Mouse (Mus musculus): ENCODE data around the gene Rab31. TPM values are rescaled to one million over a fixed set of nuclear protein-coding genes. Genes with fewer than 3 reads are reported as not detected.

Gene Rab31
- 10 to 100 TPM; 50.2 to 51.1 TPM for total RNA-seq (2021)
- long read RNA-seq, experiment 1, transcript Rab31-201 (7 exons, 3,473 nt): major isoform, 53 of 88 reads
- long read RNA-seq, experiment 1, partial matches to known transcripts: 2 of 88 reads
- long read RNA-seq, experiment 1, other reads (novel, unspliced or antisense): 33 of 88 reads
- long read RNA-seq, experiment 2, transcript Rab31-201 (7 exons, 3,473 nt): major isoform, 29 of 44 reads
- long read RNA-seq, experiment 2, partial matches to known transcripts: 0 of 44 reads
- long read RNA-seq, experiment 2, other reads (novel, unspliced or antisense): 15 of 44 reads

DNA sequence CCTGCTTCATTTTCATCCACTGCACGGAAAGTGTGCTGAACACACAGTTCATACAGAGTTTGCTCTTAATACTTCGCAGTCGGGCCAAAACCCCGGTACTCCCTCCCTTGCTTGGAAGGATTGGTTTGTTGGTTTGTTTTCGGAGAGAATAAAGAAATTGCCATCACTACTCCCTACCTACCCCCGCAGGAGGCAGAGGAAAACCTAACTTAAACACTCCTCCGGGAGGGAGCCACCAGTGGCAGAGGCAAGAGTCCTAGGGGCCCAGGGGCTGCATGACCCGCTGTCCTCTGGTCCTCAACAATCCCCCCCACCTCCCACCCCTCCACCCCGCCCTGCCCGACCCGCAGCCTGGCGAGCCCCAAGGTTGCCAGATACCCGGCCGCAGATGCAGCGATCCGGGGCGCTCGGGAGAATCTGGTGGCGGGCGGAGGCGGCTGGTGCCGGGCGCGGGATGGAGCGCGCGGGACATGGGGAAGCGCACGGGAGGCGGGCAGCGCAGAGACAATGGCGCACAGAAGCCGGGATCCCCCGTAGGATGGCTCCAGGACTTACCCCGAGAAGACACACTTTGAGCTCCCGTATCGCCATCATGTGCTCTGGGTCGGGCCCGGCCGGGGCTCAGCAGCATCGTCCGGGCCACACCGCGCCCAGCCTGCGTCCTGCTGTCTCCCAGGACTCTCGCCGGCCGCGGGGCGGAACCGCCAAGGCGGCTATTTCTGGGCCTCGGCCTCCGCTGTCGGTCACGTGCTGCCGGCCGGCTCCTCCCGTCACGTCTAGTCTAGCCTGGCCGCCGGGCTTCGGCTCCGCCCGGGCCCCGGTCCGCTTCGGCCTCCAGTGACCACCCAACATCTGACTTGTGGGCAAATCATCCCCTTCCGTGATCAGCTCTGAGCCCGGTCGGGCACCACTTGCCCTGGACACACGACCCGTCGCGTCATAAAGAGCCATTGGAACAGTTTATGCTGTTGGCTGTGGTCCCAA lies at the start of gene Rab31:
Gene Rab31, minus strand, starts transcription at position 802 of the 984 bp plus-strand sequence.
- peak; percentile 77 to 86 for DNase-seq (ENCODE audit: low spot score in 2 of 2)

DNA sequence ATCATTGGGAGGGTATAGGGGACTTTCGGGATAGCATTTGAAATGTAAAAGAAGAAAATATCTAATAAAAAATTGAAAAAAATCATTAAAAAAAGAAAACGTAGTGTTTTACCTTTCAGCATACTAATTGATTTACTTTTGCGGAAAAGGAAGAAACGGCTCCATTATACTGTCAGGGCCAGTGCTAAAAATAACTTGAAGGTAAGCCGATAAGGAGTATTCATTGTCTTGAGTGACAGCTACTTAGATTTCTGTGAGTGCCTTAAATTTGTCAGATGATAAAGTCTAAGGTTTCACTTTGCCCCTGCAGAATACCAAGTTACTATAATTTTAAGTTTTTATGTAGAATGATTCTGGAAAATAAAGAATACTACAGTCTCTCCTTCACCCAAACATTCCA lies 47.6 kb upstream of the Rab31 start:
- no peak for DNase-seq (ENCODE audit: low spot score in 2 of 2)

GRCm38 (mm10) chr17:65813763-65814162 lies 41.2 kb upstream of the Rab31 start:
- DNase-seq (ENCODE audit: low spot score in 2 of 2): no peak

DNA sequence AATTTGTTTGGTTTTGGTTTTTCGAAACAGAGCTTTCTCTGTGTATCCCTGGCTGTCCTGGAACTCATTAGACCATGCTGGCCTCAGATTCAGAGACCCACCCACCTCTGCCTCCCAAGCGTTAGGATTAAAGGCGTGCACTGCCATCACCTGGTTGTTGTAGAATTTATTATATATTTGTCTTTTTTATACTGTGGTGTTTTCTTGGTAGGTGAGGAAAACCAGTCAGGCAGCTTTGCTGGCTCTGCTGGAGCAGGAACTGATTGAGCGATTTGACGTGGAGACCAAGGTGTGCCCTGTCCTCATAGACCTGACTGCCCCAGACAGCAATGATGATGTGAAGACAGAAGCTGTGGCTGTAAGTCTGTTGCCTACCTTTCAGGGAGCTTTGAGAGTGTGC lies 38.5 kb upstream of the Rab31 start:
- DNase-seq (ENCODE audit: low spot score in 2 of 2): no peak

DNA sequence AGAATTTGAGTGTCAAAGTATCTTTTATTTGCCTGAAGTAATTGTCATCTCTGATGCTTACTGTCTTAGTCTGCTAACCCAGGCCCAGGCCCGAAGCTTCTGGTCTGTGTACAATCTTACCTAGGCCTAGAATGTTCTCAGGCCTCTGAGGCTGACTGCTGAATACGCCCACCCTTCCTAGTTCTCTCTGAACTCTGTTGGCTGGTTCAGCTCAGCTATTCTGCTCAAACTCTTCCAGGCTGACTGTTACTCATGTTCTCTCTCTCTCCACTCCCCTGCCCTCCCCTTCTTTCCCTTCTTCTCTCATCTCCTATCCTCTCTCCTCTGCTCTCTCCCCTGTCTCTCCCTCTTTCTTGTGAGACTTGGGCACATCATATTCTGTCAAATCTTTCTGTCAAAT lies 33.9 kb upstream of the Rab31 start:
- no peak for DNase-seq (ENCODE audit: low spot score in 2 of 2)

DNA sequence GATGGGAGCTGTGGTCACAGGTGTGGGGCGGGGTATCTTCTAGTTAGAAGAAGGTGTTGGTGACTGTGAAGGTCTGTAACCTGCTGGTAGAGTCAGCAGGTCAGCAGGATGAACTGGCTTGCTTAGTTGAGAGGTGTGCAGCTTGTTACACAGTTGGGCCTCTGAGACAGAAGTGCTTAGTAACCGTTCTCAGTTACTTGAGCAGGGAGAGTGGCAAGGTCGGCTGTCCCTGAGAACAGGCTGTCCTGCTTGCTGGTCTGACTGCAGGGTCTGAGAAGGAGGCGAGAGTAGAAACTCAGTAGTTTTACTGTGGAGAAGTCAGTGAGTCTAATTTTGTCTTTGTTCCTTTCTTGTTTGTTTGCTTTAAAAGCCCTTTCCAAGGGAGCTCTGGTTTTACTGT lies 33.4 kb upstream of the Rab31 start:
- no peak for DNase-seq (ENCODE audit: low spot score in 2 of 2)

DNA sequence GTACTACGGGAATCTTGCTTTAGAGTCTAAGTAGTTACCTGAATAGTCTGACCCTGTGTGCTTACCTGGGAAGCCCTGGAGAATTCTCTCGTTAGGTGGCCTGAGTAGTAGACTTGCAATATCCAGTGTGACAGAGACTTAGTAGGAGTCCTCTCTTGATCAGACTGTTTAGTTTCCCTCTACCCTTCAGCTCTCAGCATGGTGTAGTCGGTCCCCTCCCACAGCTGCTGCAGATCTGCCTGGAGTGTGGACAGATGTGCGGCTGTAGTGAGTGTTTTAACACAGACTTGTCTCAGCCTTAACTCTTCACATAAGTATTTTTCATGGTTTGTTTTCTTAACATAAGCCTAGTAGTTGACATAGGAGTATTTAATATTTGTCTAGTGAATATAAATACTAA lies 29.5 kb upstream of the Rab31 start:
- DNase-seq (ENCODE audit: low spot score in 2 of 2): no peak

- no peak for DNase-seq (ENCODE audit: low spot score in 2 of 2)
Observed at GRCm38 (mm10) chr17:65800451-65800850, 27.9 kb upstream of the Rab31 start.

DNA sequence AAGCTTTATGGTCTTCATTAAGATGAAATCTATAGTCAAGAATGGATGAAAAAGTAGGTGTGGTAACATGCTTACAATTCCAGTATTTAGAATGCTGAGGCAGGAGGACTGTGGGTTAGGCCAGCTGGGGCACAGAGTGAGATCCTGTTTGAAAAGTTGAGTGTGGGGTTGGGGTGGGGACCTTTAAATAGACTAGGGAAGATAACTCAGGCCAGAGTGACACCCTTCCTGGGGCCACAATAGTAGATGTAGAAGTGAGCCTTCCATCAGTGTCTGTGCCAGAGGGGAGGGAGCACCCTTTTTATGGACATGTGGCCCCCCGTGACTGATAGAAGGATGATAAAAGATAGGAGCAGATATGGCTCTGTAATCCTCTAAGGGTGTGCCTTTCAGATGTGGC lies 26.8 kb upstream of the Rab31 start:
- DNase-seq (ENCODE audit: low spot score in 2 of 2): no peak

DNA sequence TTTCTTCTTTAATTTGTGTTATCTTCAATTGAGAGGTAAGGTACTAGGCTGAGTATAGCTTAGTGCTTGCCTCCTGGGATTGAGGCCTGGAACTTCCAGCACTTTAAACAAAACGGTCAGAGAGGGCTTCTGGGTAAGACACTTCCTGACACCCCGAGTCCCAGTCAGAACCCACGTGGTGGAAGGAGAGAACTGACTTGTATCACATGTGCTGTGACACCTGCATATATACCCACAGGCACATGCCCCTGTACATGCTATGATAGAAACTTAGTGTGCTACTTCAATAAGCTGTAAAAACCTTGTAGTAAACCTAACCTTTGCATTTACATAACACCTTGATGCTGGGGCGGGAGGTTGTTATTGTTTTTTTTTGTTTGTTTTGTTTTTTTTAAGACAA lies 25.9 kb upstream of the Rab31 start:
- DNase-seq (ENCODE audit: low spot score in 2 of 2): no peak

GRCm38 (mm10) chr17:65796056-65796455 lies 23.5 kb upstream of the Rab31 start:
- no peak for DNase-seq (ENCODE audit: low spot score in 2 of 2)

DNA sequence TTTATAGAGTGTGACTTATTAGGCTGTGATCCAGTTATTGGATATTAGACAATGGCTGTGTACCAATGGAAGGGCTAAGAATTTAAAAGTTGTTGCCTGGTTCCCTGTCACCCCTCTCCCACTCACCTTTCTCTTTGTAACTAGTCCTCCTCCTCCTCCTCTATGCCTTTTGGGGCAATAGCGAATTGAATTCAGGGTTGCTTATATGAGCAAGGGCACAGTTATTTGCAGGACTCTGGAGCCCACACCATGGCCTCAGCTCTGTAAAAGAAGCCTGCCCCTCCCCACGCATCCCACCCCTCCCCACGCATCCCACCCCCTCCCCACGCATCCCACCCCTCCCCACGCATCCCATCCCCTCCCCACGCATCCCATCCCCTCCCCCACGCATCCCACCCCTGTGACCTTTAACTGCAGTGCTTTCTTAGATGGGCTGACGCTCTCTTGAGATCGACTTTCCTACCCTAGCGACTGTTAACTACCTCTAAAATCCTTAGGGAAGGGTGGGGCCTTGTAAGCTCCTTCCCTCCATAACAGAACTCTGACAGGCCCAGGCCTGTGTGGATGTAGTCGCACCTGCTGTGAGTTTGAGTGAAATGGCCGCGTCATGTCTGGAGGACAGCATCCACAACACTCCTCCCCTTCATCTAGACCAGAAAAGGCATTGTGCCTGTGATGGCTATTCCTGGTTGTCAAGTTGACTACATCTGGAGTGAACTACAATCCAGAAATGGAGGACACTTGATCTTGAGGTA lies 21.7 kb upstream of the Rab31 start:
- no peak for DNase-seq (ENCODE audit: low spot score in 2 of 2)

DNA sequence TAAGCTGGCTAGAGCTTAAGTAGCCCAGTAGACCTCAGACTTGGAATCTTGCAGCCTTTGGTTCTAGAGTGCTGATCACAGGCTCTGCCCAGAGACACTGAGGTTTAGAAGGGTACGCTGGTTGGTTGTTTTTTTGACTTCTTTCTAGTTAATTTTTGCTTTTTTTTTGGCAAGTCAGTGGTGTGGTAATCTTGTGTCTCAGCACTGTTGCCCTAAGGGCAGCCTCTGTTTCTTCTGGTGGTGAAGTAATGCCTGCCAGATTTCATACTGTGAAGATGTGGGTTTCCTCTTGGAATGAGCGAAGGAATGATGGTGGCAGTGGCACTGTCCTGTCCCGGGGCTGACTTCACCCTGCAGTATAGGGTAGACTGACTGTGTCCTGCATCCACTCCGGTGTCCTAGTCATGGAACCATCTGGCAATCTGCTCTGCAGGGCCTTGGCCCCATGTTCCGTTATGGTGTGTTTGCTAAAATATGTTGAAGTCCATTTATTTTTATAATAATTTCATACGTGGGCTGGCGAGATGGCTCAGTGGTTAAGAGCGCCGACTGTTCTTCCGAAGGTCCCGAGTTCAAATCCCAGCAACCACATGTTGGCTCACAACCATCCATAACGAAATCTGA lies 20.9 kb upstream of the Rab31 start:
- DNase-seq (ENCODE audit: low spot score in 2 of 2): no peak

DNA sequence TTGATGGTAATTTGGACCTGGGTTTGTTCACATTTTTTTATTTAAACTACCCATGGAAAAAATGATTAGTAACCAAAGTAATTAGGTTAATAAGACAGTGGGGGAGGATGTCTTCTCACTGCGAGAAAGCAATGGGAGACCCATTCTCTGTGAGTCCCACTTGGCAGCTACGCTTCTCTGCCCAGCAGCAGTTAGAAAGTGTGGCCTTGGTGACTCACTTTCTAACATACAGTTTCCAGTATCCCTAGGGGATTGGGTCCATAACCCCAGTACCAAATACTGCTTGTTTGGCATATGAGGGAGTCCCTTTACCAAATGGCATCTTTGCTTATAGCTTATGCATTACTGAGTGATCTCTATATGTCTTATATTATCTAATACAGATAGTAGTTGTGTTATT lies 18.6 kb upstream of the Rab31 start:
- DNase-seq (ENCODE audit: low spot score in 2 of 2): no peak

GRCm38 (mm10) chr17:65789576-65789975 lies 17.0 kb upstream of the Rab31 start:
- no peak for DNase-seq (ENCODE audit: low spot score in 2 of 2)

DNA sequence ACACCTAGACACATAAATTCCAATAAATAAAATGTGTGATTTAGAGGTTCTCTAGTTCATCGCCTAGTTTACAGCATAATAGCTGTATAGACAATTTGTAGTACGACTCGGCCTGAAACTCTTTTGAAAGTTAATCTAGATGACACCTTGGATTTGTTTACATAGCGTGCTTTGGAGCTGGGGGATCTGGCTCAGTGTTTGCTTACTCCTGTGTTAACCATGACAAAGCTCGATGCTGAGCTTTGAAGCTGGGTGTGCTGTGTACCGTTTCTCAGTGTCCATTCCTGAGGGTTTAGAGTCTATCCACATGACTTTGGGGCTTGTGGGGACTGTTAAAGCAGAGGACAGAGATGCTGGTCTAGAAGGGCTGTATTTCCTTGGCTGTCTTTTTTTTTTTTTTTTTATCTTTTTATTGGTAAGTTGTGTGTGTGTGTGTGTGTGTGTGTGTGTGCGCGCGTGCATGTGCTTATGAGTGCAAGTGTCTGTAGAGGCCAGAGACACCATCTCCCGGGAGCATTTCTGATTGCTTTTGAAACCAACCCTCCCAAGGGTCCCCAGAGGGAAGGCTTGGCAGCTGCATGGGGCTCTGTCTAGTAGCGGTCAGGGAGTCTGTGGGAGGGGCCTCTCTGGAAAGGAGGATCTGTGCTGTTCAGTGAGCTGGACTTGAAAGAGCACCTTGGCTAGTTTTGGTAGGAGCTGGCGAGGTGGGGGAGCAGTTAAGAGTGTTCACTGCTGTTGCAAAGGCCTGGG lies 16.2 kb upstream of the Rab31 start:
- no peak for DNase-seq (ENCODE audit: low spot score in 2 of 2)

- DNase-seq (ENCODE audit: low spot score in 2 of 2): no peak
Observed at GRCm38 (mm10) chr17:65787261-65787660, 14.7 kb upstream of the Rab31 start.

GRCm38 (mm10) chr17:65786225-65786624 lies 13.7 kb upstream of the Rab31 start:
- no peak for DNase-seq (ENCODE audit: low spot score in 2 of 2)

DNA sequence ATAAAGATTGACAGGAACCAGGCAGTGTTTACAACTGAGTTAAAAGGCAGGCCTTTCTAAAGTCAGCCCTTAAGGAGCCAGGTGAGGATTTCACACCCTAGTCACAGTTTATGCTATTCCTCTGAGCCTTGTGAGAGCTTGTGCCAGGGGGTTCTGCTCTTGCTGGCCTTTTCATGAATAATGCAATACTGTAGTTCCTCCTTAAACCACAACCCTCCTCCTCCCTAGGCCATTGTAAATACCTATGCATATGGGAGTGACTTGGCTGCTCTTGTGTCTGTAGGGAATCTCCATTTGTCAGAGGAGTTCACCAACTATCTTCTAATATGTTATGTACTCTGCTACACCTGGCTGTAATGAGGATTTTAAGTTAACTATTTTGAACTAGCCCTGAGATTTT lies 13.2 kb upstream of the Rab31 start:
- DNase-seq (ENCODE audit: low spot score in 2 of 2): no peak

DNA sequence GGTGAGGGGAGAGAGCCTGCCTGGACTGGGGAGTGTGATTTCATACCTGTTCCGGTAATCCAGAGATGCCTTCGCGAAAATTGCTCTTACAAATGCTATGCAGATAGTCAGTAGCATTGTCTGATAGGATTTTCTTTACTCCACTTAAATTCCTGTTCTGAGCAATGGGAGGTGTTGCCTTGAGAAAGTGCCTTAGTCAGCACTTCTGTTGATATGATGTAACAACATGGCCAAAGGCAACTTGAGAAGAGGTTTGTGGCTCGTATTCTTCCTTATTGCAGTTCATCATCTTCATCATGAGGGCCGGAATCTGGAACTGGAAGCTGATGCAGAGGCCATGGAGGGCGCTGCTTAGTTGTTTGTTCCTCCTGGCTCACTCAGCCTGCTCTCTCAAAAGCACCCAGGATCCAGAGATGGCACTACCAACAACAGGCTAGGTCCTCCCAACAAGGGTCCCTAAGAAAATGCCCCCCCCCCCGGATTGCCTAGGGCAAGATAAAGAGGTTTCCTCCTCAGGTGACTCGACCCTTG lies 12.1 kb upstream of the Rab31 start:
- DNase-seq (ENCODE audit: low spot score in 2 of 2): no peak

Data from left cerebral cortex, adult 18-20 months (tissue).